Mouse (Mus musculus) kidney, embryonic 16.5 days (tissue): ENCODE data around the gene Kcnj12. TPM values are rescaled to one million over a fixed set of nuclear protein-coding genes. Genes with fewer than 3 reads are reported as not detected.

ENCODE experiments used
- ATAC-seq: fragments of 200-750 bp; cut with Nextera tagmentation; 2 replicates; pipeline ENCODE4 v1.8.0; 2017; ENCODE audit warnings: moderate TSS enrichment; ENCODE audit not compliant: low FRiP score, low TSS enrichment
- H3K27ac ChIP-seq: fragments of 300-500 bp; sonication (generic); 2 replicates; pipeline ENCODE4 v1.5.1; 2014; ENCODE audit warnings: low read length
- H3K27me3 ChIP-seq: fragments of 300-500 bp; sonication (generic); 2 replicates; pipeline ENCODE4 v1.6.1; 2014; ENCODE audit warnings: low read length, control low read depth, mixed read lengths; ENCODE audit not compliant: insufficient read depth
- H3K36me3 ChIP-seq: fragments of 300-500 bp; sonication (generic); 2 replicates; pipeline ENCODE4 v1.6.1; 2014; ENCODE audit warnings: low read length, control low read depth, mixed read lengths; ENCODE audit not compliant: insufficient read depth
- H3K4me1 ChIP-seq: fragments of 300-500 bp; sonication (generic); 2 replicates; pipeline ENCODE4 v1.6.1; 2014; ENCODE audit warnings: low read length, control low read depth, mixed read lengths; ENCODE audit not compliant: insufficient read depth
- H3K4me2 ChIP-seq: fragments of 300-500 bp; sonication (generic); replicated peaks from 2 replicates; pipeline ENCODE4 v1.6.1; 2014; ENCODE audit warnings: low read depth, low read length
- H3K4me3 ChIP-seq: fragments of 300-500 bp; sonication (generic); 2 replicates; pipeline ENCODE4 v1.5.1; 2014; ENCODE audit warnings: mild to moderate bottlenecking, low read length
- H3K9ac ChIP-seq: fragments of 300-500 bp; sonication (generic); replicated peaks from 2 replicates; pipeline ENCODE4 v1.6.1; 2014; ENCODE audit warnings: low read length
- H3K9me3 ChIP-seq: fragments of 300-500 bp; sonication (generic); 2 replicates; pipeline ENCODE4 v1.6.1; 2016; ENCODE audit warnings: low read length, control low read depth
- WGBS: fragments of 180-500 bp; shearing (Covaris S2); extraction: QIAGEN DNeasy Blood & Tissue Kit; methylation state at CpG from one replicate; pipeline ENCODE4 v1.1.7; 2014; 5-methylcytosine and 5-hydroxymethylcytosine counted together
- polyA plus RNA-seq: library from polyadenylated mRNA; unstranded; fragments of >200 nt; fragmentation: Nextera tagmentation; extraction: Ambion mirVana; gene quantifications from 2 replicates; pipeline ENCODE4 v1.2.1, GENCODE M21; 2015

The Kcnj12 gene
- polyA plus RNA-seq, 1 experiment from 2014 or later: 0.32 TPM

DNA sequence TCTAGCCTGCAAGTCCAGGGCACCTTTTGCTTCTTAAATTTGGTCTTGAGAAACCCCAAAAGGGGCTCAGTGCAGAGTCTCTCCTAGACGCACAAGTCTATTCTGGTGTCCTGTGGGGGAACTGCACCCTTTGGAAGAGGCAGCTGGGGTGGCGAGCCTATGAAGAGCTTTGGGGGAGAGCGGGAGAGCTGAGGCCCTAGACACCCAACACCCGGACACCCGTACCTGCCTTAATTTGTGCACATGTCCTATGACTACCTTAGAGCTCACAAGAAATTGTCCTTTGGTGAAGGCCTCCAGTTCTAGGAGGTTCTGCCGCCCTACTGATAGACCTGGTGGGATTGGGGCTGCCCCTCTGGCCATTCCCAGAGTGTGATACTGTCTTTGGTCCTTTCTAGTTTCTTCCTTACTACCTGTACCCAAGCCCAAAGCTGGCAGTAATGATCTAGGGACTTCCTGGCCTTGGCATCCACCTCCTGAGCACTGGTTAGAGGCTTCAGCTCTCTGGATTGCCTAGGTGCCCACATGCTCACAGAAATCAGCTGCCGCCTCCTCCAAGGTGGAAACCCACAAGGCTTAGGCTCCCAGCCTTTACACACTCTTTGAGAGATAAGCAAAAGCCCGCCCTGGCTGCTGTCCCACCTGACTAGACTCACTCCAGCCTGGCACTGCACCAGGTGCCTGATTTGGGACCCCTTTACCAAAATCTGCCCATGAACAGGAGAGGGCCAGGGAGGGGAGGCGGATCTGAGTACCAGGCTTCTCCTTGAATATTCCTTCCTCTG lies 1.2 kb downstream of the Kcnj12 start:
- no peak for ATAC-seq
- H3K9ac ChIP-seq: no peak overlapping the region
- peak overlapping the region; percentile 58 for H3K4me3 ChIP-seq
- H3K27me3 ChIP-seq: peaks cover 57% of the 10 kb centered on the region
- H3K27ac ChIP-seq: no peak overlapping the region
- peaks cover 8% of the 10 kb centered on the region for H3K4me1 ChIP-seq
- H3K36me3 ChIP-seq: no peaks in the 10 kb centered on the region
- H3K4me2 ChIP-seq: no peak overlapping the region
- no peaks in the 10 kb centered on the region for H3K9me3 ChIP-seq
- WGBS: 62% methylated on average over 9 of the region's 9 CpGs

DNA sequence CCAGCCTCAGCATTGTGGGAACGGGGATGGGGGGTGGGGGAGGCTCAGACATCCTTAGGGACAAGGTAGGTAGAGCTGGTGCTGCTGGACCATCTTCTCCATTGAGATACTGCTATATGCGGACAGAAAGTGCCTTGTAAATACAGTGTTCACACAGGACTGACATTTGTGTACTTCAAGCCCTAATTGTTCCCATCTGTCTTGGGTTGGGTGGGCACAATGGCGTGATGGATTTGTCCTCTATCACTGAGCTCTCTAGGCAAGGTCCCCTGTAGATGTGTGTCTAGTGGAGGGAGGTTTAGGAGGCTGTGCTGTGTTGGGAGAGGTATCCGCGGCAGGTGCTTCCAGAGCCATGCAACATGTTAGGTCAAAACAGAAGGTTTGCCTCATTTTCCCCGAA lies 2.0 kb downstream of the Kcnj12 start:
- Histone ChIP-seq H3K36me3 (no peaks in the 10 kb centered on the region), H3K27me3 (peaks cover 55% of the 10 kb centered on the region), H3K4me3 (no peak overlapping the region), H3K9me3 (no peaks in the 10 kb centered on the region), H3K4me1 (peaks cover 8% of the 10 kb centered on the region), H3K27ac (no peak overlapping the region), H3K9ac (no peak overlapping the region), H3K4me2 (no peak overlapping the region)
- 80% methylated on average over 6 of the region's 6 CpGs for WGBS
- no peak for ATAC-seq

DNA sequence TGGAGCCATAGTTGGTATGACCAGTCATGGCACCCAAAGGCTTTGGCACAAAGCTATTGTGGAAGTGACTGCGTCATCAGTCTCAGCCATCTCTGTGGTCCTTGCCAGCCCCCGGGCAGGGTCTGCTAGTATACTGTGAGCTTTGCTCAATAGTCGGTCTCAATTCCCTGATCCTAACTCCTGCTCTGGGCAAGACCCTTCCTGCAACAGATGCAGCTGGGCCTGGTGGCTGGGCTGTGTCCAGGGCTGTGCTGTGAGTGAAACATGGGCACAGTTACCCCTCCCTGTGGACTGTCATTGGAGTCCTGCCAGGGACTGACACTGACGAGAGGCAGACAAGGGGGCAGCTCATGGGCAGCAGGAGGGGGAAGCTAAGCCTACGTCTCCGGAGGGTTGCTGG lies 2.6 kb downstream of the Kcnj12 start:
- Histone ChIP-seq H3K9ac (no peak overlapping the region), H3K27ac (no peak overlapping the region), H3K27me3 (peaks cover 50% of the 10 kb centered on the region), H3K4me2 (no peak overlapping the region), H3K9me3 (no peaks in the 10 kb centered on the region), H3K4me1 (peaks cover 8% of the 10 kb centered on the region), H3K36me3 (no peaks in the 10 kb centered on the region), H3K4me3 (no peak overlapping the region)
- 62% methylated on average over 6 of the region's 6 CpGs for WGBS
- no peak for ATAC-seq

DNA sequence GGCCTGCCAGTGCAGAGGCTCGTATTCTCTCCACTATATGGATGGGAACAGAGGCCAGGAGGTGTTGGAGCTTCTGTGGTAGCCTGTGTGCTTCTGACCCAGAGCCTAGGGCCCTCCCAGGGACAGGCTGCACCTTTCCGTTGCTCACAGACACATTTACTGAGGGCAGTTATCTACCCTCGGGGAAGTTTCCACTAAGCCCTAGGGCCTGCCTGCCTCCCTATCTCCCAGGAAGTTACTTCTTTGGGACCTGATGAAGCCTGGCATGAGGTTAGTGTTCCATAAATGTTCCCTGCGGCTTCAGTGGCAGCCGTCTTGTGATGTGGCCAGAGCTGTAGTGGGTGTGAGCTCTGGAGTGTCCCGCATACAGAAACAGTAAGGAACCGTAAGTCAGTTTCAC lies 3.2 kb downstream of the Kcnj12 start:
- Histone ChIP-seq H3K27ac (no peak overlapping the region), H3K4me2 (no peak overlapping the region), H3K9ac (no peak overlapping the region), H3K9me3 (no peaks in the 10 kb centered on the region), H3K36me3 (no peaks in the 10 kb centered on the region), H3K4me1 (peaks cover 8% of the 10 kb centered on the region), H3K27me3 (peaks cover 44% of the 10 kb centered on the region), H3K4me3 (no peak overlapping the region)
- WGBS: 71% methylated on average over 7 of the region's 7 CpGs
- no peak for ATAC-seq

DNA sequence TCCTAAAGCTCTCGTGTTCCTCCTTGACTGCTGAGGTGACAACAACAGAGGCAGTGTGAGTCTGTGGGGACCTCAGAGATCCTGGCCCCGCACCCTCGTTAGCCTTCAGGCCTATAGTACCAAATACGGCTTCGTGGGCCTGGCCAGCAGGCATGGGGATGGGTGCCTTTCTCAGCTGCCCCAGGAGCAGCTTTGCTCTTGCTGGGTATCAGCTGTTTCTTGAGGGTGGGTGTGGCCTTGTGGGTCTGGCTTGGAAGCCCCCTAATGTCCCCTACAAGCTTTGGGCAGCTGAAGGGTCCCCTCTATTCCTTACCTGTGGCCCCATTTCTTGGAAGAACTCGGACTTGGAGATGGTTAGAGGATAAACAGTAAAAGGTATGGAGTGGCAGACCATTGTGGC lies 4.0 kb downstream of the Kcnj12 start:
- Histone ChIP-seq H3K4me3 (no peak overlapping the region), H3K4me1 (peaks cover 8% of the 10 kb centered on the region), H3K9ac (no peak overlapping the region), H3K36me3 (no peaks in the 10 kb centered on the region), H3K9me3 (no peaks in the 10 kb centered on the region), H3K27me3 (peaks cover 36% of the 10 kb centered on the region), H3K4me2 (no peak overlapping the region), H3K27ac (no peak overlapping the region)
- ATAC-seq: no peak
- WGBS: 96% methylated on average over 6 of the region's 6 CpGs

DNA sequence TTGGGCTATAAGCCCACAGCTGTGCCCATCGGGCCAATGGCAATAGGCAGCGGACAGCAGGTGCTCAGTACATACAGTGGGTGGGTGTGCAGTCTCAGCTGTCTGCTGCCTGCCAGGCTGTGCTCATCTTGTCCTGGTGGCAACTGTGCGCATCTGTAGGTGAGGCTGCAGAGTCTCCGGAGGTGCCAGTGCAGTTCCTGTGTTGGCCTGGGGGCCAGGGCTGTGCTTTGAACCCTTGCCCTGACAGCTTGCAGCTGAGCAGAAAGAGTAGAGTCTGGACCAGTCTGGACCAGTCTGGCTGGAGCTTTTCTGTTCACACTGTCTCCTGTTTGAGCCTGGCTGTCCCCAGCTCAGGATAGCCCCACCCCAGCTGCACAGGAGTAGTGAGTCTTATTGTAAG lies 4.8 kb downstream of the Kcnj12 start:
- Histone ChIP-seq H3K9me3 (no peaks in the 10 kb centered on the region), H3K4me3 (no peak overlapping the region), H3K27me3 (peaks cover 28% of the 10 kb centered on the region), H3K9ac (no peak overlapping the region), H3K36me3 (no peaks in the 10 kb centered on the region), H3K4me2 (no peak overlapping the region), H3K27ac (no peak overlapping the region), H3K4me1 (peaks cover 8% of the 10 kb centered on the region)
- 92% methylated on average over 4 of the region's 4 CpGs for WGBS
- no peak for ATAC-seq

DNA sequence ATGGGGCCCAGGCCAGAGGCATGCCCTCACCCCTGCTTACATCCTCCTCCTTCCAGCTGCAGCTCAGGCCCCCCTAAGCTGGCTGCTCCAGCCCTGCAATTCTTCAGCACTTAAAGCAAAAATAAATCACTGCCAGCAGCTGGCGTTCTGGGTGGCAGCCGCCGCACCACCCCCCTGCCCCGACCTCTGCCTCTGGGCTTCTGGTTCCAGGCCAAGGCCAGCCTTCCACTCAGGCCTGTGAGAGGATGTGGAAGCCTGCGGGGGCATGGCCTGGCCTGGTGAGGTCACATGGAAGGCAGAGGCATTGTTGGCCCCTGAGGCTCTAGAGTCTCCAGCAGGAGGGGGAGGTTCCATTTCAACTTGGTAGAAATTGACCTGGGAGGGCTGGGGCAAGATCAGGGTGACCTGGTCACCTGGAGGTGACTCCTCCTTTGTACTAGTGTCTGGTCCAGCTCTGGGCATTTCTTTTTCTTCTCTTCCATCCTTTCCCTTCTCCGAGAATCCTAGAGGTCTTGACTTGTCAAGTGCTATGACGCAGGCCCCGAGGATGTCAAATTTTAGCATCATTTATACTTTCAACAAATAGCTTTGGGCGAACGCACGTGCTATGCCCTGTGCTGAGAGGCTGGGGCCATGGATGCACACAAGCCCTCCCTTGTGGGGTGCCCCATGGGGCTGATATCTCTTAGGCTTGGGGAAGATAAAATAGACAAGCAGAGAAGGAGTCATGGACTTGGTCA lies 6.0 kb downstream of the Kcnj12 start:
- peak; percentile 36; the same call in 1 of the 2 replicates for ATAC-seq
- no peak overlapping the region for H3K4me2 ChIP-seq
- no peak overlapping the region for H3K27ac ChIP-seq
- peaks cover 8% of the 10 kb centered on the region for H3K4me1 ChIP-seq
- no peak overlapping the region for H3K9ac ChIP-seq
- WGBS: 44% methylated on average over 11 of the region's 11 CpGs
- H3K27me3 ChIP-seq: peaks cover 16% of the 10 kb centered on the region
- H3K9me3 ChIP-seq: no peaks in the 10 kb centered on the region
- H3K36me3 ChIP-seq: no peaks in the 10 kb centered on the region
- no peak overlapping the region for H3K4me3 ChIP-seq

DNA sequence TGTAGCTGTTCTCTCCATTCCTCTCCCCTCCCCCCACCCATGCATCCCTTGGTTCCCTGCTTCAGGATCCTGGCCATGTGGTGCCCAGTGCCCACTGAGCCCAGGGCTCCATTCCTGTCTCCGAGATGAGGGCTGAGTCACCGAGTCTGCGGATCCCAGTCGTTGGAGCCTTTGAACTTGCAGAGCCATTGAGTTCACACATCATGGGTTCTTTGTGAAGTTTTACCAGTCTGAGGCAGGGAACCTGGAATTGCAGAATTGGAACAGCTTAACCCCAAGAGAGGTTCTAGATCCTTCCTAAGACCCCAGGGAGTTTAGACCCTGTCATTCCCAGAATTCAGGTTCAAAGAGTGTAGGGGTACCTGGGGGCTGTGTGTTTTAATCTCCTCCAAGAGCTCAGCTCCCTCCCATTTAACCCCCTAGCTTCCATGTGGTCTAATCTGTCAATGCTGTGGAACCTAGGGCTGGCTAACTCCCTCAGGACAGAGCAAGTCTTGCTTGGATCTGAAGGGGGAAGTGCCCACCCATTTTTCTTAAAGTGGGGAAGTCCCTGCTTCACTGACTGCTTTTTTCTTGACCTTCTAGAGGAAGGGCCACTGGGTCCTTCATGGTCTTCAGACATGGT lies 6.9 kb downstream of the Kcnj12 start:
- 37% methylated on average over 4 of the region's 4 CpGs for WGBS
- peaks cover 8% of the 10 kb centered on the region for H3K4me1 ChIP-seq
- no peak overlapping the region for H3K27ac ChIP-seq
- no peak overlapping the region for H3K9ac ChIP-seq
- peaks cover 7% of the 10 kb centered on the region for H3K27me3 ChIP-seq
- H3K4me2 ChIP-seq: no peak overlapping the region
- no peaks in the 10 kb centered on the region for H3K36me3 ChIP-seq
- no peak overlapping the region for H3K4me3 ChIP-seq
- no peaks in the 10 kb centered on the region for H3K9me3 ChIP-seq
- ATAC-seq: no peak

DNA sequence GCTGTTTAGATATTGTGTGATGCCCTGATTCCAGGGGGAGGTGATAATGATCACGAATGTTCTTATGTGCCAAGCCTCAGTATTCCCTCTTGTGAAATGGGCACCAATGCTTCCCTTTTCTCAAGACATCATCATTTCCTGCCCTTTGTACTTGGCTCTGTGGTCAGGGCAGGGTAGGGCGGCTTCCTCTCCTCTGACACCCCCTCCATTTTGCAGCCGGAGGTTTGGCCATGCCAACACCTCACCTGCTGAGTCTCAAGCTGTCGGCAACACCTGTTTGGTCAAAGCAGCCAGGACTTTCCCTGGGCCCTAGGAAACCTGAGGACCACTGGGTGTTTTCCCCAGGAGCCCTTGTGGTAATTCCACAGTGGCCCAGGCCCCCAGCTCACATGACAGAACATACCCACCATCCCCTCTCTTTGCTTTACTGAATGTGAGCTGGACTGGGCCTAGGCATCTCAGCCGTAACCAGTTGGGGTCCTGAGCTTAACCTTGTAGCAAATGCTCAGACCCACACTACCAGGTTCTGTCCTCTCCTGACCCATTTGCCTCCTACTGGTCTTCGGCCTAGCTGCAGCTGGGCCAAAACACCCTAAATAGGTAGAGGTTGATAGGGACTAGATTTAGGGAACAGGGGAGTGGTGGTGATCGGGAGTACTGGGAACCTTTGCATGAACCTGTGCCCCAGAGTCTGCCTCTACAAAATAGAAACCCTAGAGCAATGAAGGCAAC lies 7.7 kb downstream of the Kcnj12 start:
- Histone ChIP-seq H3K9me3 (no peaks in the 10 kb centered on the region), H3K4me3 (no peak overlapping the region)
- WGBS: 92% methylated on average over 7 of the region's 7 CpGs

More for the DNA sequence above, 7.7 kb downstream of the Kcnj12 start:
- Histone ChIP-seq H3K4me2 (no peak overlapping the region), H3K4me1 (peaks cover 8% of the 10 kb centered on the region), H3K36me3 (no peaks in the 10 kb centered on the region), H3K9ac (no peak overlapping the region), H3K27ac (no peak overlapping the region), H3K27me3 (no peaks in the 10 kb centered on the region; the same call in 1 of the 2 replicates)
- no peak for ATAC-seq
